Mouse (Mus musculus) layer of hippocampus, postnatal 25 days (tissue): ENCODE data around the gene Eml1. TPM values are rescaled to one million over a fixed set of nuclear protein-coding genes. Genes with fewer than 3 reads are reported as not detected.

Experiments
- DNase-seq, 2 experiments: peaks; one replicate each; pipeline ENCODE4 v3.0.0; 2022; ENCODE audit warnings: mixed read lengths in 2 of 2, low spot score in 1 of 2; ENCODE audit errors: extremely low spot score in 1 of 2
- total RNA-seq, 2 experiments: library from RNA; stranded (reverse); gene quantifications; 2 replicates each; pipeline ENCODE4 v1.2.3; 2021

Gene Eml1
- total RNA-seq, 2 experiments from 2014 or later, result 48.3 to 49.7 TPM

GRCm38 (mm10) chr12:108529214-108529613 lies 158.5 kb downstream of the Eml1 start:
- DNase-seq, result peak; percentile 48 to 71

- no peak for DNase-seq
These were observed 163.7 kb downstream of the Eml1 start for GRCm38 (mm10) chr12:108534484-108534883.

- DNase-seq, result no peak
These were observed 165.7 kb downstream of the Eml1 start for GRCm38 (mm10) chr12:108536461-108536860.

- DNase-seq, result peak in 1 of 2 experiments; percentile 46
These were observed 170.3 kb downstream of the Eml1 start for GRCm38 (mm10) chr12:108541088-108541487.

- DNase-seq, result no peak
These were observed 175.9 kb downstream of the Eml1 start for GRCm38 (mm10) chr12:108546508-108547153.

GRCm38 (mm10) chr12:108547251-108547875 lies 176.6 kb downstream of the Eml1 start:
- no peak for DNase-seq

- DNase-seq, result no peak
These were observed 181.0 kb downstream of the Eml1 start for GRCm38 (mm10) chr12:108551731-108552130.

- no peak for DNase-seq
These were observed 182.3 kb downstream of the Eml1 start for GRCm38 (mm10) chr12:108553079-108553478.

GRCm38 (mm10) chr12:108554120-108554841 lies 183.5 kb downstream of the Eml1 start, which contains the start of gene Evl:
Gene Evl (plus strand): TSS chr12:108554720.
- DNase-seq, result peak; percentile 70 to 71

- peak; percentile 30 to 62 for DNase-seq
These were observed 184.3 kb downstream of the Eml1 start for GRCm38 (mm10) chr12:108554861-108555556.

- DNase-seq, result no peak
These were observed 187.4 kb downstream of the Eml1 start for GRCm38 (mm10) chr12:108558194-108558593.

- no peak for DNase-seq
These were observed 192.5 kb downstream of the Eml1 start for GRCm38 (mm10) chr12:108563238-108563637.

GRCm38 (mm10) chr12:108564910-108565506 lies 194.3 kb downstream of the Eml1 start:
- DNase-seq, result no peak

GRCm38 (mm10) chr12:108579156-108579871 lies 208.6 kb downstream of the Eml1 start:
- DNase-seq, result no peak

GRCm38 (mm10) chr12:108583775-108584174 lies 213.0 kb downstream of the Eml1 start:
- DNase-seq, result no peak

Other genes with a start within 250 kb of the Eml1 start
- 100 to 1,000 TPM; 127 to 136 TPM for gene Setd3, start 191.6 kb upstream of the Eml1 start, total RNA-seq
- 10 to 100 TPM; 25.6 to 33.7 TPM for gene Ccnk, start 191.4 kb upstream of the Eml1 start, total RNA-seq
- 10 to 100 TPM; 66.6 to 71.3 TPM for gene Ccdc85c, start 95.5 kb upstream of the Eml1 start, total RNA-seq
- 1 to 10 TPM; 5.0 to 5.1 TPM for gene Hhipl1, start 64.7 kb upstream of the Eml1 start, total RNA-seq
- gene Cyp46a1, start 36.6 kb upstream of the Eml1 start, total RNA-seq, result 100 to 1,000 TPM; 172 to 174 TPM
- 100 to 1,000 TPM; 201 to 204 TPM for gene Evl, start 183.8 kb downstream of the Eml1 start, total RNA-seq